Mouse (Mus musculus) T-cell, adult 2 months (primary cell): ENCODE measurements around the gene 4930524B15Rik.
"Not testable (repeated sequence)": the region's sequence is repeated elsewhere in the genome, so short reads cannot be mapped to it uniquely, and the experiment has no call there.

Experiments
- DNase-seq: peaks from one replicate; pipeline ENCODE4 v3.0.0; 2022; ENCODE audit warnings: low spot score

4930524B15Rik gene

DNA sequence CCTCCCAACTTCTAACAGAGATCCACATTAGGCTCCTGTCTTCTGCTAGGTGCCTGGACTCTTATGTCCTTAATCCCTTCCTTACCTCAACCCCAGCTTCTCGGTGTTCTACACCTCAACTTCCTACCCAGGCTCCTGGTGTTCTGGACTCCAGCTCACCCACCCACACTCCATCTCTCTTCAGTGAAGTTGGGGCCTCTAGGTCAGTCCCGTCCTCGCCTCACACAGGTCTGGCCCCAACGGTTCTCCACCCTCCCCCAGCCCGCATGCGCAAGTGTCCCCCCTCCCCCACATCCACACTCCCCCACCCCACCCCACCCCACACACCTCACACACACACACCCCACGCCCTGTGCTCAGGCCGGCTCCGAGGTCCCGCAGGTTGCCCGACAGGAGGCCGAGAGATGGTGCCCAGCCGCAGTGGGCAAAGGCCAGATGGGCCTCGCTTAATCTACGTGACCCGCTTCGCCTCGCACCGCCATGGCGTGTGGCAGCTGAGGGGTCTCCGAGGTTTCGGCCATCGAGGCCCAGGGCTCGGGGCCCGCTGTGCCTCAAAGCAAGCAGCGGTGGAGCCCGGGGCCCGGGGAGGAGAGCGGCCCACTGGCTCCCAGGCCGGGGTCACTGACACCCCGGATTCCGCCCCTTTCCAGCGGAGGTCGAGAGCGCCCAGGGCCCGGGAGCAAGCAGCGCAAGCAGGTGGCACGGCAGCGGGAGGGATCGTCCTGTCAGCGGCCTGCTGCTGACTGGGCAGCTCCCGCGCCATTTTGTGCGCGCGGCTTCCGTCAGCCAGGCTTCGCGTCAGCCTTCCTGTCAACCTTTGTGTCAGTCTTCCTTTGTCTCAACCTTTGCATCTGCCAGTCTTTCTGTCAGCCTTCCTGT is at the start of gene 4930524B15Rik:
TSS of gene 4930524B15Rik (plus strand) at position 337 of the 879 bp plus-strand sequence.
- DNase-seq = no peak

DNA sequence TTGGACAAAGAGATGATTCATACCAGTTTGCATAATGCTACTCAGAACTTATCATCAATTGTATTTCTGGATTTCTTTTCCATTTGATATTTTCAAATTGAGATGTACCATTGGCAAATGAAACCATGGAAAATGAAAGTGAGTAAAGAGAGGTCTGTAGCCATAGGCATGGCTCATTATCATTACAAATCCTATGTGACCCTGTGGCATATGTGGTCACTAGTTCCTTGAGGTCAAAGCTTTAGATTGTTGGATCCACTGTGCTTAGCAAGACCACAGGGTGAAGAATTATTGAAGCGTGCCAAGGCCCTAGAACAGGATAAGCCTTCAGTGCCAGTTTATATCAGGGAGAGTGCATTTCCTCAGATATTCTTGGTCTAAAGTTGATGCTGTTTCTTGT is 47.6 kb upstream of the 4930524B15Rik start:
- DNase-seq = no peak

DNA sequence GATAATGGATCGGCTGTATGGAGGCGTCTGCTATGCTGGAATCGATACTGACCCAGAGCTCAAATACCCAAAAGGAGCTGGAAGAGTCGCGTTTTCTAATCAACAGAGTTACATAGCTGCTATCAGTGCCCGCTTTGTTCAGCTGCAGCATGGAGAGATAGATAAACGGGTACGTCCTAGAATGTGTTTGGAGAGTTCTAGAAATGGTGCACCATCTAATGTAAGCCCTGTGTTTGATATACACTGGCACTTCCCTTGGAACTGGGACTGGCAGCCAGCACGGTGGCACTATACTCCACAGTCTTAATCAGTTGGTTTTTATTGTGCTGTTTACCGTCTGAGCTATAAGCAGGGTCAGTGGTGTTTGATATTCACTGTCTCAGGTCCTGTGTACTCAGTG is 35.3 kb upstream of the 4930524B15Rik start:
- DNase-seq = no peak

DNA sequence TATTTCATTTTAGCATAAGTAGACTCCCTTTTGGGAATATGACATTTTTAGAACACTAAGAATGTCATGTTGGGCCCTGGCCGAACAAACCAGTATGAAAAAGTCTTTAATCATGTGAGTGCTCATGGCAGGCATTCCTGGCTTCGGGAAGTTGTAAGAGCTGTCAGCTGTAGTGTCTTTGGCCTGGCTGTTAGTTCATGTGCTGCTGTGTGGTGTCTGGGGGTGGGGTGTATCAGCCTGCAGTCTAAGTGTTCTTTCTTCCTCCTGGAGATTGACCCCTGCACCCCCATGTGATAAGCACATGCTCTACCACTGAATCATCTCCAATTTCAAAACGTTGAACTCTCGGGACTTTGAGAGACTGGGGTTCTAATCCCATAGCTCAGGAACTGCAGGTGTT is 29.7 kb upstream of the 4930524B15Rik start:
- DNase-seq = no peak

DNA sequence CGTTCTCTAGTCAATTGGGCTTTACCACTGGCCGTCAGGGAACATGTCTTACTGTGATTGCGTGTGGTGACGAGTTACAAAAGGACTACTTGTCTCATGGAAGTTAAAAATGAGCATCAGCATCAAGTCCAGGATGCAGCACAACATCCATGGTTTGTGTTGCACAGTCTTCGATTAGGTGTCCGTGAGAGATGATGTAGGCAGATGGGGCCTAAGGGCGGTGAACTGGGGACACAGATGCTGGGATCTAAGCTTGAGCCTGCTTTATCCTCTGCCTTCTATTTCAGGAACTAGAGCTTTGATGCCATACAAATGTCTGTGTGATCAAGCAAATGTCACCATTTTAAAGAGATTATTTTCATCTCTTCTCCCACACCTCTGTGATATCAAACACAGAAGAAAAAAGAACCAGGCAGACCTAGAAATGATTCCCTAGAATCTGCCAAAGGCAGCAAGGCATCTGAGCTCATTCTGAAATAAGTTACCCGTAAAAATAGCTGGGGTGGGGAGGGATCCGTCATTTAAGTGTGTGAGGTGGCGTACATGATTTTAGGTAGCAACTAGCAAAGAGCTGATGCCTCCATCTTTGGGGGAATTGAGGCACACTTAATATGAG is 28.4 kb upstream of the 4930524B15Rik start:
- DNase-seq = no peak

DNA sequence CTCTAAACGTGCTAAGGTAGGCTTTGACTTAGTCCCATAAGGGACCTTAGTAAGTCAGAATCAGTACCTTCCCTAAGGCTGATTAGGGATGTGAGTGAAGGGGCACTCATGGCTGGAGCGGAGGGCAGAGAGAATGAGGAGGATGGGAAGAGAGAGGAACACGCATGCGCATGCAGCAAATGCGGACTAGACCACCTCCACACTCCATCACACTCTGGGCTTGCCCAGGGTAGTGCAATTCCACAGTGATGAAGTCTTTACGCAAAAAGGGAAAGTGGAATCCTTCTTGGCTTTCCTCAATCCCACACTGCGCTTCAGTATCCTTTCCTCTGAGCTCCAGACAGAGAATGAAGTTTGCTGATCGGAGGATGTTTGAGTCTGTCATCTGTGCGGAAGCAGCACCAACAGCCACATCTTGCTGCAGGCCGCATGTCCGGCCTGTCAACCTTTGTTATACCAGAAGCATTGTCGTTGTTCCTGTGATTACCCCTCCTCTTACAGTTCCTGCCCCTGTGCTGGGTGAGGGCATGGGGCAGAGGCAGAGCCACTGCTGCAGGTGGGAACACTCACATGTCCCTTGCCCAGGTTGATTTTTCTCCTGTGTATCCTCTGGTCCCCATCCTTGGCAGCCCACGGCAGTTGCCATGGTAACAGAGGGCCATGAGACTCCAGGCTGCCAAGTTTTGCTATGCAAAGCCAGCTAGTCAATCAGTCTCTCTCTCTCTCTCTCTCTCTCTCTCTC is 24.3 kb upstream of the 4930524B15Rik start:
- DNase-seq = no peak

DNA sequence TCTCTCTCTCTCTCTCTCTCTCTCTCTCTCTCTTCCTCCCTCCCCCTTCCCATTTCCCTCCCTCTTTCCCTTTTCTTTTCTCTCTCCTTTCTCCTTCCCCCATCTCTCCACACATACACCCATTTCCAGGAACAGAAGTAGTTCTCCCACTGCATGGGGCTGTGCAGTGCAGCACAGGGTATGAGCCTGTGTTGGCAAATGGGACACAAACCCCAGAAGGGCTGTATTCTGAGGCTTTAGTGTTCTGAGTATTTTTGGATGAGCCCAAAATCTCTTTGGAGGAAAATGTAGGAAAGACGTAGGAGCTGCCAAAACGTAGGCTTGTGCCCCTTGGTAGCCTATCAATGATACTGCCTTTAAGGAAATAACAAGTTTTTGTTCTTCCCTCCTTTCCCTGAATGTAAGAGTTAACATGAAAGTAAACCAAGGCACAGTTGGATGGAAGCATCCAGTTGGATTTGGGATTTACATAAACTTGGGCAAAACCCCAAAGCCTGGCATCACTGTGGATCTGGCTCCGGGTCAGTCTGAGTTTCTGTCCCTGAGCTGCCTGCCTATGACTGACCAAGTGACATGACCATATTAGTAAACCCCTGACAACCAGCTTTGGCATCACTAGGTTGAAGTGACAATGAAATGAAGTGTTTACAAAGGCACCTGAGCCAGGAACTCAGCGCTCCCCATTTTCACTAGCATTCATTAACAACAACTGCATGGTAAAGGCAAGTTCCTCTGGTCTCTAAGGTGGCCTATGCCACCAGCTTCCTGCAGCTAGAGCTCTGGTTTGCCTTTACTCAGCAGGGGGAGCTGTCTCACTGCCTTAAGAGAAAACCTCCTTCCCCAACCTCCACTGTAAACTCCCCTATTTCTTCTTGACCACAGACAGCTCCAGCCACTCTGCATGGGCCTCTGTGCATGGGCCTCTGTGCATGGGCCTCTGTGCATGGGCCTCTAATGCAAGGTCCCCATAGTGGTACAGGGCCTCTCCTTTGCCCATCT is 23.5 kb upstream of the 4930524B15Rik start:
- no peak for DNase-seq

DNA sequence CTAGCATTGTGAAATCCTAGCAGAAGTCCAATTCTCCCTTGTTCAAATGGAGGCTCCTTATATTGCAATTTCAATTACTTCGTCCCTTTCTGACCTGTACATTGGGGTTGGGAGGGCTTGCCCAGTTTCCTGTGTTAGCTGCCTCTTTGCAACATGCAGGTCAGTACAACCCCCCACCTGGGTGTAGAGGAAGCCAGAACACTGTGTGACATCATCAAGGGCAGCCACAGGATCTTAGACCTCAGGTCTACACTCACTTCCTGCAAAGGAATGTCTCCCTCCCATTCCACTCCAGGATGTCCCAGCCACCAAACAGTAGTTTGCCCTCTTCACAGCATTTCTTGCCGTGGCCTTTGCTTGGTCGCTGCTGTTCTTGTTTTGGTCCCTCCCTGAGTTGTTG is 19.9 kb upstream of the 4930524B15Rik start:
- DNase-seq = peak; percentile 23

DNA sequence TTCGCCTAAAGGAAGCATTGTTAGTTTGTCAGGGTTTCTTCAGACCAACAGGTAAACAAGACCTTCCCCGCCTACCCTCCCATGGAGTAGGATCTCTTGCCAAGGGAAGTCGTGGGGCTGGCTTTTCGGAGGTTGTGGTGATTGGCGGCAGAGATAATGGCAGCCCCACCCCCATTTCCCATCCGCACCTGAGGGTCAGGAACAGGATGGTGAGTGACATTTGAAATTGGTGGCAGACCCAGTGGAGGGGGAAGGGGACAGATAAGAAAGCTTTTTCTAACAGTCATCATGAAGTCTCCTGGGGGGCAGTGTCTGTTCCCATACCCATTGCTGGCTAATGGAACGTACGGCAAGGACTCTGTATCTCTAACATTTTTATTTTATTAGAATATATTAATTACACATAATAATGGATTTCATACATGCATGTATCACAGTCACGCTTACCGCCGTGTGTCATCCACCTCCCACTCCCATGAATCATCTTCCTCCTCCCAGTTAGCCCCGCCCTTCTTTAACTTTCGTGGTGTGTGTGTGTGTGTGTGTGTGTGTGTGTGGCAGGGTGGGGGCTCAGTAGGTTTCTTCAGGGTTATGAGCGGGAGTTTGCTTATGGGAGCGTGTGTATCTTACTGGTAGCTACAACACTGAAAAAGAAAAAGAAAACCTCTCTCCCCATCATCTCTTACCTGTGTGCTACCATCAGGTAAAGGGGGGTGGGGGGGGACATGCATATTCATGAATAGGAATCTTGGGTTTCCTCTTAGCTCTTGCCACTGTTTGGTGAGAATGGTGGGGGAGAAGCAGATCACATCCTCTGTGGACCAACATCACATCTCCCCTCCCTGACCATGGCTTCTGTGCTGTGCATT is 16.7 kb upstream of the 4930524B15Rik start:
- peak; percentile 20 for DNase-seq

DNA sequence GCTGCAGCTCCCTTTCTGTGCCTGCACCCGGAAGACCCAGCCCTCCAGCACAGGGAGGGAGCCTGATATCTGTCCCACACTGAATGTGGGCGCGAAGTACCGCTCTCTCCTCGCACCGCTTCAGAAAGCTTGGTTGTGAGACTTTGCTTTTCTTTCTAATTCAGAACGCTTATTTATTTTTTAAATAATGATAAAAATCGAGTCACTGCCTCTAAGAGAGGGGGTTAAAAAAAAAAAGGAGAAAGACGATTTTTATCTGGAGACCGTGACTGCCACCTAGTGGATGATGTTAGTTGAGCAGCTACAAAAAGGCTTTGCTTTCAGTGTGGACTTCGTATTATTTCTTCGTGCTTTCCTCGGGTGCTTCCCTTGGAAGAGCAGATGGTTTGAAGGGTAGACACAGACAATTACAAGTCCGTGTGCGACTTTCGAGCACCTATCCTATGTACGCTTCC is 16.0 kb upstream of the 4930524B15Rik start:
- DNase-seq = peak; percentile 66

DNA sequence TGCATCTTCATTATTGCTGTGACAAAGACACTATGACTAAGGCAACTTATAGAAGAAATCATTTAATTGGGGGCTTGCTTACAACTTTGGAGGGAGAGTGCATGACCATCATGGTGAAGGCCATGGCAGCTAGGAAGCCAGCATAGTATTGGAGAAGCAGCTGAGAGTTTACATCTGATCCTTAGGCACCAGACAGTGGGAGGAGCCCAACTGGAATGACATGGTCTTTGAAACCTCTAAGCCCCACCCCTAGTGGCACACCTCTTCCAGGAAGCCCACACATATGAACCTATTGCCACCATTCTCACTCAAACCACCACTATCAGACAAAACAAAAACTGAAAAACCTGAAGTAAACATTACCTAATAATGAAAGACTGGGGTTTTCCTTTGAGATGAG is 5.3 kb upstream of the 4930524B15Rik start:
- DNase-seq = no peak

DNA sequence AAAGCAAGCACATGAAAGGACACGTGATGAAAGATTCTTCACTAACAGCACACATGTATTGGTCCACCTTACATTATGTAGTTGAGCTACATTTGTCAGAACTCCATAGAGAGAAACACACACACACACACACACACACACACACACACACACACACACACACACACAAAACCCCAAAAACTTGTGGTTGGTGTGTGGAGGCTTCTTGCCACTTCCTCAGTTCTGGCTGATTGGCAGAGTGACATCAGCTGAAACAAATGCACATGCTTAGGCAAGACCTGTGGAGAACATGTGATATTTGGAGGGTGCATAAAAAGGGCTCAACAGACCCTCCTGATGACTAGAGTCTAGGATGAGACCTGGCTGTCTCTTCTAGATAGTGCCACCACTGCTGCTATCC is 1.4 kb upstream of the 4930524B15Rik start:
- DNase-seq = peak; percentile 31

DNA sequence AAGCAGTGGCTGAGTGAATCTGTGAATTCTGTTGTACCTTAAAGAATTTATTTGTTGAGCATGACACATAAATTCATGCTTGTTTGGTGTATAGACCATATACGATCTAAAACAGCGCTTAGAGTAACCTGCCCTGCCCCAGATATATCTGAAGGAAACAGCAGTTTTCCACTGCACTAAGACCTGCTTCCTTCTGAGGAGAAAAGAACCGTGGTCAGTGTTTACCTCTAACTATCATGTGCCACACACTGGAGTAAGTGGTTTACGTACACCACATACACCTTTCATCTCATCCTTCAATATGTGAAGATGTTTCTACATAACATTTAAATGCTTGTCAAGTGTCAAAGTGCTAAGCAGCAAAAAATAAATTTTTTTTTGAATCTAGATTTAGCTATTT is 8.7 kb downstream of the 4930524B15Rik start:
- DNase-seq = no peak

DNA sequence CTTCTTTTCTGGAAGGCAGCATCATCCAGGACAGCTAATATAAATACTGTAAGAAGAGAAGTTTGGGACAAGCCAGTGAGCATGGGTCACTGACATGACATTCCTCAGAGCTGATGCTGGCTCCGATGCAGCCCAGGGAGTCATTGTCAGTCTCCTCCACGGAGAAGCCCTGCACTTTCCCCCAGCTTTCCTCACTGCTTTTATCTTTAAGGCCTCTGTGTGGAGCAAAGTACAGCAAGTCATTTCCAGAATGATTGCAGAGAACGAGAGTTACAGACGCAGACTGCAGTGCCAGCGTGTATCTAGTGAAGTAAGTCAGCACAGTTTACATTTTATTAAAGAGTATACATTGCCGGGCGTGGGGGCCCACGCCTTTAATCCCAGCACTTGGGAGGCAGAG is 9.4 kb downstream of the 4930524B15Rik start:
- no peak for DNase-seq

DNA sequence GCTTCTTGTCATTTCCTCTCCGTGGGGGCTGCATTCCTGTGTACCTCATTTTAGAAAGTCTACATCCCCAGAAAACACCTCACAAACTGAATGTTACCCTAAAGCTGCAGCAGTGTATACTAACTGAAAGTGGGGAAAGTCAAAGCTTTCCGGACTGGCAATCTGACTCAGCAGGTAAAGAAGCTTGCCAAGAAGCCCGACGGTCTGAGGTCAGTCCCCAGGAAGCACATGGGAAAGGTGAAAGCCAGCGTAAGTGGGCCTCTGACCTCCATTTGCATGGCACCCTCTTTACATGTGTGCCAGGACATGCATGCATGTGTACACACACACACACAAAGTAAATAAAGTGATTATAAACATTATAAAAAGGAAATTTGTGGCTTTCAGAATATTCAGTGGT is 10.3 kb downstream of the 4930524B15Rik start:
- DNase-seq = no peak

DNA sequence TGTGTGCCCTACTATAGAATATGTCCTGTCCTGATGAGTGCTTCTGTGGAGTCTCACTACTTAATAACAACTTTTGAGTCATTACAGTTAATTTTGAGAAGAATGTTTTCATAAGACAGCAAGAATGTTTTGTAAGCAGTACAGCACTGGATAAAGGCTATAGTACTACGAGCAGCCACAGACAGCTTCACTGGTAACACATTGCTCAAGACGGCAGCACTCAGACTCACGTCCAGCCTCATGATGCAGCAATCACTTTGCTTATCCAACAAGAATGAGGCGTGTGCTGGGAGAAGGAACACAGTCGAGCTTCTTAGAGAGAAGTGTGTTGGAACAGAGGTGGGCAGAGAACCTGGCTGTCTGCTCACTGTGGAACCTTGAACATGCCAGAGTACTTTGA is 10.7 kb downstream of the 4930524B15Rik start:
- no peak for DNase-seq

DNA sequence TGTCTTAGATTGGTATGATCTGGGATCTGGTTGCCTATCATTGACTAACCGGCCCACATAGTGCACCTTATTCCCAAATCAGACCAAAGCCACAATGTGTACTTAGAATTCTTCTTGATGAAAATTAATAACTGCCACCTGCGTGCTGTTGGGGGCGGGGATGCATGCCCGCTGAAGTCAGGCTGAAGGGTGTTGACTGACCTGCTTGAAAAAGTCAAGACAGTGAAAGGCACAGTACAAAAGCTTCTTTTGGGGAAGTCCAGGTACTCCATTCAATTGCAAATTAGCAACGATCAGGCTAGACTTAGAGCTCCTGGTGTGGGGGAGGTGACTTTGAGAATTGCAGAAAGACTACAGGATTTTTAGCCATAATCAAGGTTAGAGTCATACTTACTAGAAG is 14.7 kb downstream of the 4930524B15Rik start:
- DNase-seq = not testable (repeated sequence)

DNA sequence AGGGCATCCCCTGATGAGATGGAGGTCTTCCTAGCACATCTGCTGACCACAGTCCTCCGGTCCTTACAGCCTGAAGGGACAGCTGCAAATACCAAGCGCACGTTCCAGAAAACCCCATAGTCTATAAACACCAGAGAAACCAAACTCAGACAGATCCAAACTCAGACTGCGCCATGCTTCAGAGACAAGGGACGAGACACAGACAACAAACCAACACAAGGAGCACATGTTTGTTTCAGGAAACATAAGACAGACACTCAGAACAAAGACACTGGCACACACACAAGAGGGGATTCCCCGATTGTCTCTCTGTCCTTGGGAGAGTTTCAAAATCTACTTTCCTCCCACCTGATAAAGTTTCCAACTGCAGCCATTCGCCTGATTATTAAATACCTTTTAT is 16.4 kb downstream of the 4930524B15Rik start:
- DNase-seq = no peak

DNA sequence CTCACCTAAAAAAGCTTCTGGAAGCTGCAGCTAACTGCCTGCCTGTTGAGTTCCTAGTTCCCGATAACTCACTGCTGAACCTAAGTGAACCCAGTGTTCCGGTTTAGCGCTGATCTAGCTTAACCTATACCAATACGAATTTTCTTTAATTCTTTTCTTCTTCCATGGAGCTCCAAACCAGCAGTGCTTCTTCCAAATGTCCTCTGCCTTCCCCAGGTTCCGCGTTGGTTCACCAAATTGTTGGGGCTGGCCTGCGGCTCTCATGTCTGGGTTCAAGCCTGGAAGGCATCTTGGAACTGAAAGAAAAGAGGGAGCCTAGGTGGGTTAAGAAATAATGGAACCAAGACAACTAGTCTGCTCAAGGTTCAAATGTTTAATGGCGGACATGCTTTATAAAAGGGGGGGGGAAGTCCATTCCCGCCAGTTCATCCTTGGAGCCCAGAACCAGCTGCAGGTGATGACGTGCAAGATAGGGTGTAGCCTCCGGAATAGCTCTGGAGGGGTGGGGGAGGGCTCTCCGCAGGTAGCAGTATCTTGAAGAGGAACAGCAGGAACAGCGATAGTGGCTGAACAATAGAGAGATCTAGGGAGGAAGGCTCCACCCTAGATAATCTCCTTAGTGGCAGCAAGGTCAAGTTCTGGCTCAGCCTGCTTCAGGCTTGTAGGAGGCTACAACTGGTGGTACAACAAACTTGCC is 17.0 kb downstream of the 4930524B15Rik start:
- not testable (repeated sequence) for DNase-seq

DNA sequence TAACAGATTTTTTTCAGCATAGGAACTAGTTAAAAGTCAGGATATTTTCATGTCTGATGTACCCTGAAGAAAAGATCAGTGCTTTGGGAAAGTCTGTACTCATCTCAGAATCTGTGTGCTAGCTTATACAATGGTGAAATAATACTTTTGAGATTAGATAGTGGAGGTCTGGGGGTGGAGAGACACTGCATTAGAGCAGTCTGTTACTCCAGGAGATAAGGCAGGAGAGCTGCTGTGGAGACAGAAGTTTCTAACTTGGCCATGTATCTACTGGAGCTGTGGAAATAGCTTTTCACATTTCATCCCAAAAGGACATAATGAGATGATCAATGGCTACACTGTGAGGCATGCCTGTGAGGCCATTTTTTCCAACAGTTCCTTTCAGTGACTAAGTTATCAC is 17.9 kb downstream of the 4930524B15Rik start:
- DNase-seq = no peak
